Mouse (Mus musculus) ES-Bruce4 (cell line): ENCODE data around the gene Lrmda.

Source experiments
- CTCF ChIP-seq: IDR thresholded peaks from one replicate; pipeline ENCODE4 v1.8.1; 2011; ENCODE audit warnings: low read depth, low read length
- EP300 ChIP-seq: IDR thresholded peaks from 2 replicates; pipeline ENCODE4 v1.6.1; 2011; ENCODE audit warnings: low read depth, low read length; ENCODE audit not compliant: insufficient read depth
- POLR2A ChIP-seq: IDR thresholded peaks from one replicate; pipeline ENCODE4 v1.8.1; 2011; ENCODE audit warnings: low read length; ENCODE audit not compliant: insufficient read depth

- no peak for TF ChIP-seq CTCF
- TF ChIP-seq POLR2A, result no peak
- TF ChIP-seq EP300, result no peak
Measured at GRCm38 (mm10) chr14:22089866-22090470, 70.5 kb downstream of the Lrmda start.
